Mouse (Mus musculus): ENCODE measurements around the gene Lin28b.
A peak's percentile ranks its signal among the peaks of the same experiment; 100 is the strongest.
"Not testable (repeated sequence)": the region's sequence is repeated elsewhere in the genome, so short reads cannot be mapped to it uniquely, and the experiment has no call there.

The Lin28b gene

GRCm38 (mm10) chr10:45410624-45411341 is 75.4 kb downstream of the Lin28b start:
- no peak for DNase-seq

- DNase-seq, result no peak
Observed at GRCm38 (mm10) chr10:45399702-45400243, 86.4 kb downstream of the Lin28b start.

- DNase-seq, result no peak
Observed at GRCm38 (mm10) chr10:45398211-45398610, 88.0 kb downstream of the Lin28b start.

DNA sequence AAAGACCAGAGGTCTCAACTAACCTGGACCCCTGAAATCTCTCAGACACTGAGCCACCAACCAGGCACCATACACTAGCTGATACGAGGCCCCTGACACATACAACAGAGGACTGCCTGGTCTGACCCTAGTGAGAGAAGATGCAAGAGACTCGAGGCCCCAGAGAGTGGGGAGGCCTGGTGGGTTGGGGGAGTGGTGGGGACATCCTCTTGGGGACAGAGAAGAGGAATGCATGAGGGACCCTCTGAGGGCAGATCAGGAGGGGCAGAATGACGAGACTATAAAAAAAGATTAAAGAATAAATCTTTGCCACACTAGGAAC is 103.6 kb downstream of the Lin28b start:
- no peak for DNase-seq

GRCm38 (mm10) chr10:45381937-45382636 is 104.1 kb downstream of the Lin28b start:
- DNase-seq, result no peak

DNA sequence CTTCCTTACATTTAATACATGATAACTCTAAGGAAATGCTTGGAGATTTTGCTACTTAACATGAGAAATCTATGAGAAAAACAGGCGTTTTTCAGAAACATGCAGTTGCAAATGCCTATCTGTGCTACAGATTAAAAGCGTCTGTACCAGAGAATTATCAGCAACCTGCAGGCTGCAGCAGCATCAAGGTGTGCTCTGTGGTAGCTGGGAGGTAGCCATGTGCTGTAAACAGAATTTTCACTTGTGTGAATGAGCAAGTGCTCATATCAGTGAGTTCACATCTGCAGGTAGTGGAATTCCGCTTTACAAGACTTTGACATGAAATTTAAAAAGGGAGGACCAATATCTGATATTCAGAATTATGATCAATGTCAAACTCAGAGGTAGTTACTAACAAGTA is 107.9 kb downstream of the Lin28b start:
- DNase-seq, result no peak

DNA sequence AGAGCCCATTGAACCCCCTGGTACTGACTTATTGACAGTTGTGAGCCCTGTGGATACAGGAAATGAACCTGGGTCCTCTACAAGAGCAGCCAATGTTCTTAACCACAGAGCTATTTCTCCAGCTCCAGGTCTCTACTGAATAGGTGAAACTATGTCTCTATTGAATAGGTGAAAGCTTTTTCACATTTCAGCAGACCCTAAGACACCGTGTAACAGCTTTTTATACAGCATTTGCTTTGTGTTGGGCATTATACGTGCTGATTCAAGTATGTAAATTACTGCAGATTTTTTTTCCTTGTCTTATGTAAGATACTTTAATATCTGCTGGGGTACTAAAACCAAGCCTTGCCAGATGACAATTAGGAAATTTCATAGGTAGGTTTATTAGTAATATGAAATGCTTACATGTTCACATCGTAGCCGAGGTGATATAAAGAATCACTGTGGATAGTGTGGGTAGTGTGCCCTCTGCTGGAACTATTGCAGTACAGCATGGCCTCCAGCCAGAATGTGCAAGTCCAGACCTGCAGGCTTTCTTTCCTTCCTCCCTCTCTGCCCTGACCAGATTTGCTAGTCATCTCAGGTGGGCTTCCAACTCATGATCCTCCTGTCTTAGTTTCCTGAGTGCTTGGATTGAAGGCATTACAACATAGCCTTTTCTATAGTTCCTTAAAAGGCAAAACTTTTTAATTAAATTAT is 113.1 kb downstream of the Lin28b start:
- DNase-seq, result peak; percentile 25

DNA sequence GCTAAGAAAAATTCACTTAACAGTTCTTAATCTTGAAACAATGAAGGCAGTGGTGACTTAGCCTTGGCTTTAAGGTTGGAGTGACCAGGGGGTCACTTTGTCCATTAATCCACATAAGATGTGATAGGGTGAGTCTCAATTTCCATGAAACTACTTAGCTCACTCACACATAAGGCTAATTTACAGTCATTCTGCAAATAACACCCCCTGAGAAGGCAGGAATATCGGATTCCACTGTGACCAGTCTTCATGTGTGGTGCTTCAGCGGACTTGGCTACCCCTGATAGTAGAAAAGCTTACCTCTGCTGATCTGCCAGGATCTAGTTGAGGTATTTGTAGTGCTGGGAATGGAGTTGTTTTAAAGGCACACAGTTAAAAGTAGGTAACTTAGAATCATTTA is 115.7 kb downstream of the Lin28b start:
- no peak for DNase-seq

GRCm38 (mm10) chr10:45369639-45370038 is 116.6 kb downstream of the Lin28b start:
- no peak for DNase-seq

DNA sequence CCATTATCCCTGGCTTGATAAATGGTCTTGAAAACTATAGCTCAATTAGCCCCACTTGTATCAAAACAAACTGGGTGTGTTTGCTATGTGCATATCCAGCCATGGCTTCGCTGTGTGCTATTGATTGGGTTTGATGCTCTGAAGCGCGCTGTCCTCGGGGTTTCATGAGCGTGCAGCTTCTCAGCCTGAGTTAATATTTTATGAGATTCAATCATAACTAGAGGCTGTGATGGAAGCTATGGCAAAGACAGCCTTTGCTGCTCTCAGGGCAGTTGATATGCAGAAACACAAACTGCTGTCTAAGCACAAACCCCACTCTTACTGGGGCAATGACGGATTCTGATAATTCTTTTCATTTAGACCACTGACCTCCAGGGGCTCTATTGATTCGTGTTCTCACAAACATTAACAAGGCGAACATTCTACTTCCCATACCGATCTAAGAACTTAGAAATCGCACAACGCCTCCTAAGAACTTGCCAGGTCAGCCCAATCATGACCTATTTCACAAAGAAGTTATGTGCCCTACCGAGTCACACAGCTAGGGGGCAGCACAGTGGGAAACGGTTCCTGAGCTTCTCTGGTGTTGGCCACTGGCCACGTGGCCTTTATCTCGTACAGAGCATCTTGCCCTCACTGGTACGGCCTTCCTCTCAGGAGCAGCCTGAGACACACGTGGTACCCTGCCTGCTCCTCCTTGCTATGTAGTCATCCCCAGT is 119.0 kb downstream of the Lin28b start:
- no peak for DNase-seq

DNA sequence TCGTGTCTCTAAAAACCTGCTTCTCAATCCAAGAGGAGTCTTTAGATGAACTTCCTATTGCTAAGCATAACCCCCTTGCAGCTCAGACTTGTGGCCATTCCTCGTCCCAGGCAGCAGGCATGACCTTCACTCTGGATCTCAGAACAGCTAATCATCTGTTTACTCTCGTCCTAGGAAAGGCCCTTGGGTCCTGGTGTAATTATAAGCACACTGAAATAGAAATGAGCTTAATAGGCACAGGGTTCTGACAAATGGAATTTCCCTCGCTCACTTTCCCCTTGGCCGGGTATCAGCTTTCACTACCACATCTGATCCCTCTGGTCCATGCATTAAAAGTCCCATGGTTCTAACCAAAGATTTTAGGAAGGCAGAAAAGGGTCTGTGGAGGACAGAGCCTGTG is 122.8 kb downstream of the Lin28b start:
- DNase-seq, result no peak

GRCm38 (mm10) chr10:45356091-45356490 is 130.1 kb downstream of the Lin28b start:
- no peak for DNase-seq

DNA sequence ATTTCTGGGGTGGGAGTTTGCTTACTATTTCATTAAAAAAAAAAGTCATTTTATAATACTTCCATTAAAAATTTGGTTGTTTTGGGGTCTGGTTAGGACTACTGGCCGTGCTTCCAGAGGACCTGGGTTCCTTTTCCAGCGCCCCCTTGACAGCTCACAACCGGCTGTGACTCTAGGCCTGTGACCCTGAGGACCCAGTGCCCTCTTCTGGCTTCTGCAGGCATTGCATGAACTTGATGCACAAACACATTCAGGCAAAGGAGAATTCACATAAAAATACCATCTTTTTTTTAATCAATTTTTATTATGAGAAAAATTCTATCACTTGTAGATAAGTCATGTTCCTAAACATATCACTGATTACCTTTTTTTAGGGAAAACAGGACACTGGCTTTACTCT is 138.1 kb downstream of the Lin28b start:
- not testable (repeated sequence) for DNase-seq

GRCm38 (mm10) chr10:45345217-45345616 is 141.0 kb downstream of the Lin28b start:
- DNase-seq, result no peak

- no peak for DNase-seq
Observed at GRCm38 (mm10) chr10:45344381-45344780, 141.8 kb downstream of the Lin28b start.

DNA sequence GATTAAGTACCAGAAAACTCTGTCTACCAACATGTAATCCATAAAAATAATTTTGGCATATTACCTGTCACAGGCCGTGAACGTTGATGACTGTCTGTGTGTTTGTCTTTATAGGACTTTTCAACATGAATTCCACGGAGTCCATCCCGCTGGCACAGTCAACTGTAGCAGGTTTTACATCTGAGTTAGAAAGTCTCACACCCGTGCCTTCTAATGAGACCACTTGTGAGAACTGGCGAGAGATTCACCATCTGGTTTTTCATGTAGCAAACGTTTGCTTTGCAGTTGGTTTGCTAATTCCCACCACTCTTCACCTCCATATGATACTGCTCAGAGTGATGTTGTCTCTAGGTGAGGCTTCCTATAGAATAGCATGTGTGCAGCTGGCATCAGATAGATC is 147.1 kb downstream of the Lin28b start:
- DNase-seq, result no peak

DNA sequence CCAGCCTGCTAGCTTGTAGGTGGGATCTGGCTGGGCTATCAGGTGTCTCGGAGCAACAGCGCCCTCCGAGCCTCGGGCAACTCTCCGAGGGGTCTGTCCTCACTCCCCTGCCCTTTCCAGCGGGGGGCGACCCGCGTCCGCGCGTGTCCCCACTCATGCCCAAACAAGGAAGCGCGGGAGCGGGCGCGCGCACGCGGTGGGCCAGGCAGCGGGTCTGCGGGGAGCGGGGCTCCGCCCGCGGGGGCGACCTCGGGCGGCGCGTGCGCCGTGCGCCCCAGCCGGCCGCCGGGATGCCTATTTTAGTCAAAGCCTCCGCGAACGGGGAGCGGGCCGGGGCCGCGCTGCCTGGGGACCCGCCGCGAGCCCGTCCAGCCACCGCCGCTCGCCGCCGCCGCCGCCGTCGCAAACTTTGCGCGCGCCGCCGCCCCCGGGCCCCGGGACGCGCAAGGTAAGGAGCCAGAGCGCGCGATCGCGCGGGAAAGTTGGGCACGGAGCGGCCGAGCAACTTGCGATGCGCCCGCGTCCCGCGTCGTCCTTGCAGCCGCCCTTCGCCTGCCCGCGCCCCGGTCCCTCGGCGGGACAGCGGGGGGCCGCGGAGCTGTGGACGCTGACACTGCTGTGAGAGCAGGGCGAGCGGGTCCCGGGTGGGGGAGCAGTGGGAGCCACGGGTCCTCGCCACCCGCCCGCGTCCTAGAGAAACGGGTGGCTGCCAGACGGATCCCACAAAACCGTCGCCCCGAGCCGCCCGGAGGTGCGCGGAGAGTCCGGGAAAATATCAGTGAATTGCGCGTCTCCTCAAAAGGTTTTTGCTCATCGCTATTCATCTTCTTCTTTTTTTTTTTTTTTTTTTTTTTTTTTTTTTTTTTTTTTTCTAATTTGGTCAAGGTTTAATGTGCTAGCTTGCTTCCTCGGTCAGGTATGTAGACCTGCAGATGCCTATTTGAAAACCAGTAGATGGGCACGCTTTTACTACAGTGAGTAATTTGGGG is 150.5 kb downstream of the Lin28b start, which contains the start of gene Bves:
Bves (plus strand) TSS at position 339 of the 989 bp plus-strand sequence.
- no peak for DNase-seq

GRCm38 (mm10) chr10:45334925-45335324 is 151.3 kb downstream of the Lin28b start:
- DNase-seq, result no peak

GRCm38 (mm10) chr10:45328196-45329000 is 157.8 kb downstream of the Lin28b start:
- no peak for DNase-seq

All from cerebellum, adult 11-12 months (tissue).